Mouse (Mus musculus): ENCODE measurements around the gene Gdf15. TPM values are rescaled to one million over a fixed set of nuclear protein-coding genes. Genes with fewer than 3 reads are reported as not detected.

Gene Gdf15
- polyA plus RNA-seq, 2 experiments from 2014 or later: not detected

Other genes with a start within 250 kb of the Gdf15 start
- gene Crtc1, start 192.9 kb downstream of the Gdf15 start, polyA plus RNA-seq (2017; shearing (Covaris generic)): 1 to 10 TPM; 7.1 to 8.4 TPM
- gene Klhl26, start 155.5 kb downstream of the Gdf15 start, polyA plus RNA-seq (2017; shearing (Covaris generic)): 1 to 10 TPM; 7.2 to 9.5 TPM
- under 1 TPM in 1 of 2 experiments, not detected in 1; 0.22 TPM for gene Tmem59l, start 145.1 kb downstream of the Gdf15 start, polyA plus RNA-seq (2017; shearing (Covaris generic))
- gene Crlf1, start 139.3 kb downstream of the Gdf15 start, polyA plus RNA-seq (2017; shearing (Covaris generic)): not detected
- gene Rex1bd, start 125.7 kb downstream of the Gdf15 start, polyA plus RNA-seq (2017; shearing (Covaris generic)): 10 to 100 TPM; 89.0 to 95.4 TPM
- 1,000 to 10,000 TPM; 3,631 to 4,013 TPM for gene Uba52, start 121.7 kb downstream of the Gdf15 start, polyA plus RNA-seq (2017; shearing (Covaris generic))
- 100 to 1,000 TPM; 131 to 163 TPM for gene Fkbp8, start 104.7 kb downstream of the Gdf15 start, polyA plus RNA-seq (2017; shearing (Covaris generic))
- 100 to 1,000 TPM; 176 to 180 TPM for gene Kxd1, start 104.5 kb downstream of the Gdf15 start, polyA plus RNA-seq (2017; shearing (Covaris generic))
- 10 to 100 TPM; 27.8 to 35.2 TPM for gene Ell, start 93.0 kb downstream of the Gdf15 start, polyA plus RNA-seq (2017; shearing (Covaris generic))
- 10 to 100 TPM; 19.3 to 44.6 TPM for gene Isyna1, start 38.1 kb downstream of the Gdf15 start, polyA plus RNA-seq (2017; shearing (Covaris generic))
- gene Ssbp4, start 23.6 kb downstream of the Gdf15 start, polyA plus RNA-seq (2017; shearing (Covaris generic)): 10 to 100 TPM; 15.8 to 17.7 TPM
- 1 to 10 TPM in 1 of 2 experiments, under 1 TPM in 1; 0.54 to 1.0 TPM for gene Lrrc25, start 16.3 kb downstream of the Gdf15 start, polyA plus RNA-seq (2017; shearing (Covaris generic))
- gene Pgpep1, start 27.9 kb upstream of the Gdf15 start, polyA plus RNA-seq (2017; shearing (Covaris generic)): 1 to 10 TPM; 7.1 to 7.4 TPM
- gene Lsm4, start 40.8 kb upstream of the Gdf15 start, polyA plus RNA-seq (2017; shearing (Covaris generic)): 100 to 1,000 TPM; 115 to 120 TPM
- gene Jund, start 66.5 kb upstream of the Gdf15 start, polyA plus RNA-seq (2017; shearing (Covaris generic)): 10 to 100 TPM; 12.5 to 20.0 TPM
- gene Iqcn, start 71.0 kb upstream of the Gdf15 start, polyA plus RNA-seq (2017; shearing (Covaris generic)): not detected
- not detected for gene Gm3336, start 86.1 kb upstream of the Gdf15 start, polyA plus RNA-seq (2017; shearing (Covaris generic))
- gene Pde4c, start 91.3 kb upstream of the Gdf15 start, polyA plus RNA-seq (2017; shearing (Covaris generic)): under 1 TPM; 0.47 to 0.95 TPM
- gene Rab3a, start 122.2 kb upstream of the Gdf15 start, polyA plus RNA-seq (2017; shearing (Covaris generic)): 1 to 10 TPM; 3.8 to 5.4 TPM
- 10 to 100 TPM; 35.6 to 41.7 TPM for gene Mpv17l2, start 128.5 kb upstream of the Gdf15 start, polyA plus RNA-seq (2017; shearing (Covaris generic))
- gene Pik3r2, start 144.3 kb upstream of the Gdf15 start, polyA plus RNA-seq (2017; shearing (Covaris generic)): 1 to 10 TPM; 3.9 to 5.1 TPM
- gene Mast3, start 172.6 kb upstream of the Gdf15 start, polyA plus RNA-seq (2017; shearing (Covaris generic)): 10 to 100 TPM; 19.0 to 19.4 TPM
- 10 to 100 TPM; 16.5 to 29.5 TPM for gene Il12rb1, start 176.0 kb upstream of the Gdf15 start, polyA plus RNA-seq (2017; shearing (Covaris generic))
- gene Arrdc2, start 207.3 kb upstream of the Gdf15 start, polyA plus RNA-seq (2017; shearing (Covaris generic)): 1 to 10 TPM; 3.0 to 6.7 TPM
- gene Kcnn1, start 230.8 kb upstream of the Gdf15 start, polyA plus RNA-seq (2017; shearing (Covaris generic)): not detected
- 100 to 1,000 TPM in 1 of 2 experiments, 10 to 100 TPM in 1; 75.7 to 106 TPM for gene Ccdc124, start 241.5 kb upstream of the Gdf15 start, polyA plus RNA-seq (2017; shearing (Covaris generic))